Mouse (Mus musculus) forebrain, postnatal 0 days (tissue): Measurements from ENCODE around the gene 2010111I01Rik. TPM values are rescaled to one million over a fixed set of nuclear protein-coding genes. Genes with fewer than 3 reads are reported as not detected.

Experiments
- ATAC-seq: fragments of 200-750 bp; cut with Nextera tagmentation; 2 replicates; pipeline ENCODE4 v1.8.0; 2017; ENCODE audit warnings: mild to moderate bottlenecking, moderate library complexity
- DNase-seq: peaks from one replicate; pipeline ENCODE4 v3.0.0-alpha.2; 2015
- H3K27ac ChIP-seq: fragments of 300-500 bp; sonication (generic); 2 replicates; pipeline ENCODE4 v1.5.1; 2014; ENCODE audit warnings: low read depth, mild to moderate bottlenecking, antibody characterized with exemption, low read length, moderate library complexity, mixed read lengths
- H3K27me3 ChIP-seq: fragments of 300-500 bp; sonication (generic); 2 replicates; pipeline ENCODE4 v1.6.1; 2014; ENCODE audit warnings: mild to moderate bottlenecking, low read length, mixed read lengths; ENCODE audit not compliant: insufficient read depth
- H3K36me3 ChIP-seq: fragments of 300-500 bp; sonication (generic); 2 replicates; pipeline ENCODE4 v1.6.1; 2014; ENCODE audit warnings: mild to moderate bottlenecking, moderate library complexity; ENCODE audit not compliant: insufficient read depth
- H3K4me1 ChIP-seq: fragments of 300-500 bp; sonication (generic); 2 replicates; pipeline ENCODE4 v1.6.1; 2014; ENCODE audit warnings: antibody characterized with exemption; ENCODE audit not compliant: insufficient read depth
- H3K4me2 ChIP-seq: fragments of 300-500 bp; sonication (generic); 2 replicates; pipeline ENCODE4 v1.6.1; 2014; ENCODE audit warnings: low read depth, mild to moderate bottlenecking, moderate library complexity
- H3K4me3 ChIP-seq: fragments of 300-500 bp; sonication (generic); 2 replicates; pipeline ENCODE4 v1.5.1; 2014; ENCODE audit warnings: low read depth, low read length, mixed read lengths
- H3K9ac ChIP-seq: fragments of 300-500 bp; sonication (generic); 2 replicates; pipeline ENCODE4 v1.6.1; 2014; ENCODE audit warnings: mild to moderate bottlenecking
- H3K9me3 ChIP-seq: fragments of 300-500 bp; sonication (generic); 2 replicates; pipeline ENCODE4 v1.6.1; 2016; ENCODE audit warnings: low read length
- CTCF ChIP-seq: sonication (generic); IDR thresholded peaks from 2 replicates; pipeline ENCODE4 v1.5.1; 2016; ENCODE audit warnings: antibody characterized with exemption, control low read depth, low read depth
- WGBS: fragments of 180-500 bp; shearing (Covaris S2); extraction: QIAGEN DNeasy Blood & Tissue Kit; methylation state at CpG from one replicate; pipeline ENCODE4 v1.1.7; 2014; 5-methylcytosine and 5-hydroxymethylcytosine counted together
- polyA plus RNA-seq: library from polyadenylated mRNA; unstranded; fragments of >200 nt; fragmentation: Nextera tagmentation; extraction: Ambion mirVana; gene quantifications from 2 replicates; pipeline ENCODE4 v1.2.1, GENCODE M21; 2015
- total RNA-seq: library from RNA; depleted of rRNA; stranded (reverse); fragments of >200 nt; gene quantifications from 2 replicates; pipeline ENCODE4 v1.2.3, GENCODE M21; 2014

Gene 2010111I01Rik
- total and polyA plus RNA-seq, 2 experiments from 2014 or later, result 20.3 to 47.8 TPM

DNA sequence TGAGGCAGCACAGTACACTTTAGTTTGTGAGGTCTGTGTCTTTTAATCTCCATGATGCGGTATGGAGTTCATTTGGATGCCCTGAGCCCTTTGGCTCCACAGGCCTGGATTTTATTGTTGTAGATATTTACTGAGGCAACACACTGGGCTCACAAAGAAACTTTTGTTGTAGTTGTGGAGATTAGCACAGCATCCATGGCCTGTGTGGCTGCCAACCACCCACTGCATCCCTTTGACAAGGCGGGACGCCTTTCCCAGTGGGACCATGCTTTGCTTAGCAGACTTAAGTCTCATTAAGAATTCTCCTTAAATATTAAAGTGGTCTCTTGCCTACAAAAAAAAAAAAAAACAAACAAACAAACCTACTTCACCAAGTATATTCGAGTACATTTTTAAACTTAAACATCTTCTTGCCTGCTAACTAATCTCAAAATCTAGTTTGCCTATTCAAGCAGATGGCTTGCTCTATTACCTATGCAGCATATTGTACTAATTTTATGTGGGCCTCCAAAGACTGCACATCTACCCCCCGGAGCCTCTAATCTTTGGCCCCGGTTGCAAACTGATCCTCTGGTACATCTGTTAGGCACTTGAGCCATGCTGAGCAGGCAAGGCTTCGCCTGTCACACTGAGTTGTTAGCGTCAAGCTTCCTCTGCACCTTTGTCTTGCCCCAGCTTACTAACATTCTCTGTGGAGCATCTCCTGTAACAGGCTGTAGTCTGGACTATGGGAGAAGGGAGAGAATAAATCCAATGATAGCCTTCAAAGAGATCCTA, 239.0 kb downstream of the 2010111I01Rik start:
- ATAC-seq (no peak), DNase-seq (no peak)
- WGBS, result 24% methylated on average over 8 of the region's 8 CpGs
- Histone ChIP-seq H3K4me3 (no peak overlapping the region), H3K4me2 (no peak overlapping the region), H3K27me3 (no peaks in the 10 kb centered on the region), H3K27ac (no peak overlapping the region), H3K9me3 (no peaks in the 10 kb centered on the region), H3K36me3 (no peaks in the 10 kb centered on the region), H3K4me1 (no peaks in the 10 kb centered on the region), H3K9ac (no peak overlapping the region)
- no peak for TF ChIP-seq CTCF

DNA sequence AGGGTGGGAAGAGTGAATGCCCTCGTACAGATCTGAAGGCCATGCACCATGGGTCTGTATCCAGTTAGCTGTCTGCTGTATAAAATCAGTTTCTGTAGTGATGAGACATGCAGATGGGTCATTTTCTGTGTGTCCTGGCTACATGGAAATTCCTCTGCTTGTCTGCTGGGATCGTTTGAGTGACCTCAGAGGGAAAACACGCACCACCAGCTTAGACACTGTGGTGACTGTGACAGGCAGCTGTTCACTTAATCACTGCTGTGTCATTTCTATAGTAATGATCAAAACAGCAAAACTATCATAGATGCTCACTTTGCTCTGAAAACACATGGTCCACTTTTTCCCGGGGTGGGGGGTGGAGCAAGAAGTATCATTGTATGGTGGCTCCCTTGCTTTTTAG, 241.1 kb downstream of the 2010111I01Rik start:
- H3K4me1 ChIP-seq, result no peaks in the 10 kb centered on the region
- no peaks in the 10 kb centered on the region for H3K27me3 ChIP-seq
- no peaks in the 10 kb centered on the region for H3K36me3 ChIP-seq
- H3K9me3 ChIP-seq, result no peaks in the 10 kb centered on the region
- 75% methylated on average over 4 of the region's 4 CpGs for WGBS
- no peak overlapping the region for H3K4me2 ChIP-seq
- no peak for ATAC-seq
- no peak overlapping the region for H3K27ac ChIP-seq
- H3K9ac ChIP-seq, result no peak overlapping the region
- no peak overlapping the region for H3K4me3 ChIP-seq
- no peak for DNase-seq
- no peak for TF ChIP-seq CTCF

DNA sequence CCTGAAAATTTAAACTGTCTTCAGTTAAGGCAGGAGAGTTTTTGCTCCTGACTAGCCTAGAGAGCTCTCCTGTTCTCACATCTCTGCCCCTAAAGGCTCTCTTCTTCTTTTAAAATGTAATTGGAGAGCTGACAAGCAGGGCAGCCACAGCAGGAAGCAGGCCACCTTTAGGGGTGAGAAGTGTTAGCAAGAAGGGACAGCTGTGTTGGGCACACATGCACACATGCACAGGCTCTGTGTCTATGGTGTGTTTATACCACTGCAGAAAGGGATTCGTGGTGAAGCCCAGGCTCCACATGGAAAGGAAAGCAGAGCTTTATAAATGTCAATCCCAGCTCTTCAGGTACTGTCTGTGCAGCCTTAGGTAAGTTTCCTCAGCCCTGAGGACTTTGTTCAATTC, 241.7 kb downstream of the 2010111I01Rik start:
- no peak for TF ChIP-seq CTCF
- H3K27ac ChIP-seq, result no peak overlapping the region
- no peak overlapping the region for H3K4me2 ChIP-seq
- no peak overlapping the region for H3K4me3 ChIP-seq
- no peaks in the 10 kb centered on the region for H3K36me3 ChIP-seq
- DNase-seq, result no peak
- no peaks in the 10 kb centered on the region for H3K4me1 ChIP-seq
- H3K9me3 ChIP-seq, result no peaks in the 10 kb centered on the region
- no peak for ATAC-seq
- no peaks in the 10 kb centered on the region for H3K27me3 ChIP-seq
- no peak overlapping the region for H3K9ac ChIP-seq
- 69% methylated on average over 1 of the region's 1 CpGs for WGBS

DNA sequence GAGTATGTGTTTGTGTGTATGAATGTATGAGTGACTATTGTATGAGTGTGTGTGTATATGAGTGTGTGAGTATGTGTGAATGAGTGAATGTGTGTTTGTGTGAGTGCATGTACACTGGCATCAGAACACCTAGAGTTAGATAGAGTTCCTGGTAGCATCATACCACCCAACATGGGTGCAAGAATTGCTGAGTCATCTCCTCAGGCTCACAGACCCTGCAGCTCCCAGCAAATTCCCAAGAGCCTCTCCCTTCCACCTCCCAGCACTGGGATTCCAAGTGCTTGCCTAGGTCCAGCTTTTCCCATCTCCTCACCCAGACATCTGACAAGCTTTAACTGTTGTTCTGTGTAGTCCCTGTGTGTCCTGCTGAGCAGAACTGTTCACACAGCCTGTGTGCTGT, 251.8 kb downstream of the 2010111I01Rik start:
- ATAC-seq (no peak), DNase-seq (no peak)
- Histone ChIP-seq H3K9ac (no peak overlapping the region), H3K4me3 (no peak overlapping the region), H3K27ac (no peak overlapping the region), H3K27me3 (no peaks in the 10 kb centered on the region), H3K4me2 (no peak overlapping the region), H3K9me3 (no peaks in the 10 kb centered on the region), H3K4me1 (no peaks in the 10 kb centered on the region), H3K36me3 (no peaks in the 10 kb centered on the region)
- TF ChIP-seq CTCF, result no peak

DNA sequence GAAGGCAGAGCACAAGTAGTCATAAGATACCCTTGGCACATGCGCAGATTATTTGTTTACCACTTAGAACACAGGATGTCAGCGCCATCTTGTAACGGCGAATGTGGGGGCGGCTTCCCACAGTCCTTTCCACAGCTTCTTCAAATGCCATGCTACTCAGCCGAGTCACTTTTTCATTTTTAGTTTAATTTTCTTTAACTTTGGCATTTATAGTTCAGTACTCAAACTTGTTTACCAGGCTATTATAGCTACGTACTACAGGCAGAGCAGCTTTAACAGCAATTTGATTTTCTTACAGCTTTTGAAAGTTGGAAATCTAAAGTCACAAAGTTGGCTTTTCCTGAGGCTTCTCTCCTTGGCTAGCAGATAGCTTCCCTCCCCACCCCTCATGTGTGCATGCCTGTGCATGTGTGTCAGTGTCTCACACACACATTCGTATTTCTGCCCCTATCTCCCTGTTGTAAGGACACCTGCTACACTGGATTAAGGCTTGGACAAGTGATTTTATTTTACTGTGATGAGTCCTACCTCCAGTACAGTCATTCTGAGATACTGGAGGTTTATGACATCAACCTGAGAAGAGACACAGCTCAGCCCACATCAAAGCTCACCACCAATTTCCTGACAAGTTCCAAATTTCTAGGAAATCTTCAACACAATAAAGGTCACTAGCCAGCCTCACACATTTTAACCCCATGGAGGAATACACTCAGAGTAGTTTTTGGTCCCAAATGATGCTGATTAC, 258.5 kb downstream of the 2010111I01Rik start:
- no peak overlapping the region for H3K9ac ChIP-seq
- 0 out of 2 replicates have a peak, but pooled peaks cover 1% of the 10 kb centered on the region for H3K36me3 ChIP-seq
- ATAC-seq (no peak), DNase-seq (no peak)
- no peaks in the 10 kb centered on the region for H3K9me3 ChIP-seq
- no peaks in the 10 kb centered on the region for H3K4me1 ChIP-seq
- no peaks in the 10 kb centered on the region for H3K27me3 ChIP-seq
- no peak overlapping the region for H3K27ac ChIP-seq
- no peak overlapping the region for H3K4me3 ChIP-seq
- no peak for TF ChIP-seq CTCF
- H3K4me2 ChIP-seq, result no peak overlapping the region
- WGBS, result 93% methylated on average over 7 of the region's 8 CpGs

DNA sequence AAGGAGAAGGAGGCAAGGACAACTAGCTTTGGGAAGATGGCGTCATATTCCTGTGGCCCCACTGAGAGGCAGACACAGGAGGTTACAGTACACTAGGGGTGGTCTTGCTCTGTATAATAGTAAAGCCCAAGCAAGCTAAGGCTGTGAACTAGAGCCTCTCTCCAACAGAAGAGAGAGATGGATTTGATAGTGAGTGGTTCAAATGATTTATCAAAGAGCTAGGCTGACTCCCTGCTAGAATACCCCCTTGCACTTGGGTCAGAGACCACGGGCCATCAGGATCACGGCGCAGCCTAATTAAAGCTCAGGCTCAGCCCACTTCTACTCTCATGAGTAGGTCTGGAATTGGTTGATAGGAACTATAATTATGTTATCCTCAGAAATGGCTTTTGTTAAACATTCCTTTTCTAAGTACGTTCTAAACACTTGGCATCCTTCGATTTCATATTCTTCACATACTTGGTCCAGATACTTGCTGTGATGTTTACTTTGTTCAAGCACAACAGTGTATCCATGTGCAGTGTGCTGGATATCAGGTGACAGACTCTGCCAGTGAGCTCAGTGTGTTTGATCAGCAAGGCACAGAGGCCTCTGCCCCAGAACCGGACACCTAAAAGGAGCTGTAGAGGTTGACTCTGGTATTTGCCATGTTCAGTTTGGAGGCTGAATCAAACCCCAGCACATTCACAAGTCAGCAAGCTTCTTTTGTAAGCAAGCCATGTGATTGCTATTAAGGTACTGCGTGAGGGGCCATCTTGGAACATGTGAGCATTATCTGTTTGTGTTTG, 261.3 kb downstream of the 2010111I01Rik start:
- H3K9ac ChIP-seq, result no peak overlapping the region

More for the DNA sequence above, 261.3 kb downstream of the 2010111I01Rik start:
- Histone ChIP-seq H3K27ac (no peak overlapping the region), H3K36me3 (0 out of 2 replicates have a peak, but pooled peaks cover 5% of the 10 kb centered on the region), H3K4me2 (no peak overlapping the region), H3K9me3 (no peaks in the 10 kb centered on the region), H3K27me3 (no peaks in the 10 kb centered on the region), H3K4me1 (no peaks in the 10 kb centered on the region), H3K4me3 (no peak overlapping the region)
- DNase-seq (no peak), ATAC-seq (no peak)
- TF ChIP-seq CTCF, result no peak
- WGBS, result 80% methylated on average over 8 of the region's 8 CpGs
